Mouse (Mus musculus) olfactory bulb, adult 2 months (tissue): ENCODE data around the gene Akap6.

ENCODE experiments used
- CTCF ChIP-seq: fragments of 200-500 bp; IDR thresholded peaks from 2 replicates; pipeline ENCODE4 v1.5.1; 2012; ENCODE audit warnings: low read depth, mild to moderate bottlenecking, low read length, moderate library complexity; ENCODE audit not compliant: insufficient read depth
- POLR2A ChIP-seq: fragments of 200-500 bp; IDR thresholded peaks from 2 replicates; pipeline ENCODE4 v1.6.1; 2012; ENCODE audit warnings: mild to moderate bottlenecking, low read depth, low read length, moderate library complexity; ENCODE audit not compliant: insufficient read depth

- no peak for TF ChIP-seq CTCF
- TF ChIP-seq POLR2A = no peak
Observed at GRCm38 (mm10) chr12:53124696-53125095, 425.5 kb downstream of the Akap6 start.
